Comparison of ENCODE assay signal across 20 mouse cellular contexts in genomic region chr4:154611167-154611566, GRCm38 (mm10). TPM values are rescaled to one million over a fixed set of nuclear protein-coding genes. Genes with fewer than 3 reads are reported as not detected.
DNase-seq lines count a peak whose midpoint lies in the region; ATAC-seq lines count a peak whose summit lies in the region.
"Had no signal": no experiment of that assay in that cellular context is flagged by ENCODE, and none has a peak within 500 bp of the region (broad histone marks: within the 10 kb centered on the region; RNA-seq: fewer than 3 reads in every experiment).

No protein-coding gene starts in this region.

- peaks cover 8% of the 10 kb centered on the region for H3K4me1 ChIP-seq in midbrain, embryonic 10.5 days
- H3K4me1 ChIP-seq in midbrain, embryonic 15.5 days: no peaks in the 10 kb centered on the region
- peaks cover 34% of the 10 kb centered on the region for H3K4me1 ChIP-seq in heart, embryonic 15.5 days (replicated peaks)
- H3K4me1 ChIP-seq: midbrain, embryonic 12.5 days had no signal

- H3K9ac ChIP-seq in midbrain, embryonic 15.5 days: no peak overlapping the region
- H3K9ac ChIP-seq in heart, embryonic 15.5 days: peak overlapping the region; percentile 43
- H3K9ac ChIP-seq: liver, postnatal 0 days; midbrain, embryonic 12.5 days had no signal

- peaks cover 4% of the 10 kb centered on the region; the same call in 1 of the 2 replicates for H3K36me3 ChIP-seq in midbrain, embryonic 10.5 days
- no peaks in the 10 kb centered on the region for H3K36me3 ChIP-seq in midbrain, embryonic 15.5 days (replicated peaks)
- no peaks in the 10 kb centered on the region for H3K36me3 ChIP-seq in heart, embryonic 15.5 days
- H3K36me3 ChIP-seq: midbrain, embryonic 12.5 days had no signal

- H3K27me3 ChIP-seq in midbrain, embryonic 10.5 days (ENCODE audit: low read depth, poor library complexity, severe bottlenecking): peaks cover 78% of the 10 kb centered on the region
- no peaks in the 10 kb centered on the region for H3K27me3 ChIP-seq in midbrain, embryonic 15.5 days (replicated peaks)
- no peaks in the 10 kb centered on the region for H3K27me3 ChIP-seq in heart, embryonic 15.5 days

- ATAC-seq in midbrain, embryonic 15.5 days (replicated peaks): no peak
- peak; percentile 83 for ATAC-seq in heart, embryonic 15.5 days (replicated peaks; ENCODE audit: insufficient number of reproducible peaks, insufficient read depth, low FRiP score, low read depth)
- ATAC-seq: activated CD4-positive, CD25-positive, alpha-beta regulatory T cell, adult 4 months; hindbrain, postnatal 0 days; liver, postnatal 0 days had no signal

- H3K9me3 ChIP-seq in midbrain, embryonic 10.5 days (replicated peaks): no peaks in the 10 kb centered on the region
- H3K9me3 ChIP-seq in midbrain, embryonic 15.5 days: no peaks in the 10 kb centered on the region
- H3K9me3 ChIP-seq in heart, embryonic 15.5 days (replicated peaks): no peaks in the 10 kb centered on the region
- H3K9me3 ChIP-seq: midbrain, embryonic 12.5 days had no signal

- peak overlapping the region; percentile 47; the same call in 1 of the 2 replicates for H3K27ac ChIP-seq in midbrain, embryonic 10.5 days (replicated peaks)
- H3K27ac ChIP-seq in midbrain, embryonic 15.5 days: no peak overlapping the region
- H3K27ac ChIP-seq in heart, embryonic 15.5 days: peak overlapping the region; percentile 94
- H3K27ac ChIP-seq: hindbrain, postnatal 0 days; midbrain, embryonic 12.5 days had no signal

- 84% methylated on average over 10 of the region's 10 CpGs for whole genome bisulfite sequencing in midbrain, embryonic 10.5 days
- WGBS in midbrain, embryonic 15.5 days: 85% methylated on average over 10 of the region's 10 CpGs
- WGBS in heart, embryonic 15.5 days: 33% methylated on average over 10 of the region's 10 CpGs

- intact Hi-C loops in heart, postnatal 25 days (cut with DNase I): no loop called here

- DNase-seq in heart, adult 11 months: peak; percentile 94
- no peak for DNase-seq in heart, postnatal 25 days (ENCODE audit: low spot score)
- no peak for DNase-seq in midbrain, embryonic 10.5 days (ENCODE audit: low spot score)
- no peak for DNase-seq in ovary, postnatal 10 days (ENCODE audit: low spot score)
- no peak for DNase-seq in frontal cortex, adult 2 months (ENCODE audit: extremely low spot score in 1 of 2, low spot score in 1 of 2)
- DNase-seq in kidney, postnatal 25 days: no peak
- DNase-seq: cerebellum, postnatal 14 days; left cerebral cortex, postnatal 4 days; liver, postnatal 0 days; spleen, adult 18-20 months had no signal

- H3K4me2 ChIP-seq in midbrain, embryonic 15.5 days: no peak overlapping the region
- H3K4me2 ChIP-seq in heart, embryonic 15.5 days: peak overlapping the region; percentile 43
- H3K4me2 ChIP-seq: midbrain, embryonic 12.5 days had no signal

- H3K4me3 ChIP-seq in midbrain, embryonic 10.5 days: no peak overlapping the region
- no peak overlapping the region for H3K4me3 ChIP-seq in midbrain, embryonic 15.5 days
- H3K4me3 ChIP-seq in heart, embryonic 15.5 days: no peak overlapping the region
- H3K4me3 ChIP-seq: midbrain, embryonic 12.5 days; myocyte had no signal

RNA-seq across cellular contexts. Expression of gene Prdm16, which starts 25.5 kb away (rescaled TPM):
- 10 to 100 TPM; 12.9 to 13.4 TPM for total RNA-seq in heart, postnatal 25 days (2021)
- polyA plus RNA-seq in midbrain, embryonic 10.5 days (2016; fragmentation: Nextera tagmentation; extraction: Ambion mirVana): 12.5 and 14.1 TPM in 2 replicates
- 11.2 and 11.5 TPM in 2 replicates for polyA plus RNA-seq in midbrain, embryonic 15.5 days (2015; fragmentation: Nextera tagmentation; extraction: Ambion mirVana)
- polyA plus RNA-seq in heart, embryonic 15.5 days (2015; fragmentation: Nextera tagmentation; extraction: Ambion mirVana): 18.6 and 20.9 TPM in 2 replicates
- 5.0 and 5.4 TPM in 2 replicates for polyA plus RNA-seq in frontal cortex, adult 2 months (2012; rRNA removed)
- polyA plus RNA-seq: myocyte had no signal

RNA-seq across cellular contexts. Expression of gene Actrt2, which starts 56.5 kb away (rescaled TPM):
- total RNA-seq in heart, postnatal 25 days (2021): not detected
- not detected in 2 replicates for polyA plus RNA-seq in midbrain, embryonic 10.5 days (2016; fragmentation: Nextera tagmentation; extraction: Ambion mirVana)
- polyA plus RNA-seq in midbrain, embryonic 15.5 days (2015; fragmentation: Nextera tagmentation; extraction: Ambion mirVana): not detected in 2 replicates
- polyA plus RNA-seq in heart, embryonic 15.5 days (2015; fragmentation: Nextera tagmentation; extraction: Ambion mirVana): not detected in 2 replicates
- polyA plus RNA-seq in frontal cortex, adult 2 months (2012; rRNA removed): not detected in 2 replicates
- total RNA-seq: hindbrain, postnatal 0 days; layer of hippocampus, postnatal 14 days; left cerebral cortex, postnatal 4 days; neutrophil, adult 5-6 weeks had no signal
- polyA plus RNA-seq: activated CD4-positive, CD25-positive, alpha-beta regulatory T cell, adult 4 months; hindbrain, postnatal 0 days; kidney, embryonic 14.5 days; liver, postnatal 0 days; midbrain, embryonic 12.5 days; myocyte; stomach, embryonic 16.5 days had no signal
